Mouse (Mus musculus) megakaryocyte, embryonic 14.5 days (primary cell): ENCODE results near the gene Ehd2. TPM values are rescaled to one million over a fixed set of nuclear protein-coding genes. Genes with fewer than 3 reads are reported as not detected.
A peak's percentile ranks its signal among the peaks of the same experiment; 100 is the strongest.

Experiments
- H3K27me3 ChIP-seq: replicated peaks from 2 replicates; pipeline ENCODE3; 2012; ENCODE audit warnings: inconsistent platforms
- H3K36me3 ChIP-seq: replicated peaks from 2 replicates; pipeline ENCODE3; 2012; ENCODE audit warnings: low read length, inconsistent platforms, mixed read lengths
- H3K4me1 ChIP-seq: 2 replicates; pipeline ENCODE4 v1.6.1; 2012; ENCODE audit warnings: inconsistent platforms
- H3K4me3 ChIP-seq: replicated peaks from 2 replicates; pipeline ENCODE3; 2012; ENCODE audit warnings: moderate library complexity, mild to moderate bottlenecking, inconsistent platforms
- H3K9me3 ChIP-seq: 2 replicates; pipeline ENCODE4 v1.6.1; 2012; ENCODE audit warnings: inconsistent platforms
- FLI1 ChIP-seq: IDR thresholded peaks from 2 replicates; pipeline ENCODE4 v1.6.1; 2012; ENCODE audit warnings: low read length, inconsistent platforms, mixed read lengths
- GATA1 ChIP-seq: IDR thresholded peaks from 3 replicates; pipeline ENCODE4 v1.6.1; 2012; ENCODE audit warnings: mixed read lengths, low read length, inconsistent platforms, borderline replicate concordance
- polyA plus RNA-seq: library from polyadenylated mRNA; stranded (reverse); fragments of >175 nt; gene quantifications from 2 replicates; pipeline ENCODE4 v1.2.3, GENCODE M21; 2012; ENCODE audit warnings: low replicate concordance; ENCODE audit not compliant: insufficient read depth

The Ehd2 gene
- polyA plus RNA-seq, 1 experiment = 0.93 TPM

- TF ChIP-seq GATA1 = no peak
- no peak for TF ChIP-seq FLI1
- H3K4me1 ChIP-seq = peaks cover 87% of the 10 kb centered on the region
Measured at GRCm38 (mm10) chr7:16004177-16004856, 37.0 kb upstream of the Ehd2 start.

DNA sequence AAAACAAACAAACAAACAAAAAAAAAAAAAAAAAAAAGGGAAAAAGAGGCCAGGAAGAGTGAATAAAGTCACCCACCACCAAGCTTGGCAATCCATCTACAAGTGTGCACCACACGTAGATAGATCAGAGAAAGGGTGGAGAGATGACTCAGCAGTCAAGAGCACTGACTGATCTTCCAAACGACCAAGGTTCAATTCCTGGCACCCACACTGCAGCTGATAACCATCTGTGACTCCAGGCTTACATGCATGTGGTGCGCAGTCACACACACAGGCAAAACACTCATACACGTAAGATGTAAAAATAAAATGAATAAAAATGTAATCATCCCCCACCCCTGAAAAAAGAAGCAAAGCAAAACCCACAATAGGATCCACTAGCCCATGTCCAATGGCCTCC lies 35.7 kb upstream of the Ehd2 start:
- TF ChIP-seq FLI1 (no peak), GATA1 (no peak)
- no peaks in the 10 kb centered on the region for H3K27me3 ChIP-seq
- H3K4me1 ChIP-seq = peaks cover 80% of the 10 kb centered on the region
- H3K9me3 ChIP-seq = no peaks in the 10 kb centered on the region
- no peak overlapping the region for H3K4me3 ChIP-seq
- peaks cover 81% of the 10 kb centered on the region for H3K36me3 ChIP-seq

More at GRCm38 (mm10) chr7:16004177-16004856, 37.0 kb upstream of the Ehd2 start:
- H3K36me3 ChIP-seq = peaks cover 80% of the 10 kb centered on the region
- no peaks in the 10 kb centered on the region for H3K27me3 ChIP-seq
- no peaks in the 10 kb centered on the region for H3K9me3 ChIP-seq
- H3K4me3 ChIP-seq = no peak overlapping the region

DNA sequence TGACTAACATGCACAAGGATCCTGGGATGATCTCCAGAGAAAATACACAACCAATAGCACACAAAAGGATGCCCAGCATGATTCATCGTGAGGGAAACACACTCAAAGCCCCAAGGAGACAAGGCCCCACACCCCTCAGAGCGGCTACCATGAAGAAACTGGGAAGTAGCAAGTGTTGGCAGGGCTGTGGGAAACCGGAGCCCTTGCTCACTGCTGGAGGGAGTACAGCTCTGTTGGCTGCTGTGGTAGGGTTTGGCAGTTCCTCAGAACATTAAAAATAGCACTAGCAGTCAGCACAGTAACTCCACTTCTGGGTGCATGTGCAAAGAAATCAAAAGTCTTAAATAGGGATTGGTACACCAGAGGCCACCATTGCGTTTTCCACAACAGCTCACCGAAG lies 34.8 kb upstream of the Ehd2 start:
- no peaks in the 10 kb centered on the region for H3K9me3 ChIP-seq
- H3K36me3 ChIP-seq = peaks cover 81% of the 10 kb centered on the region
- H3K4me1 ChIP-seq = peaks cover 82% of the 10 kb centered on the region
- TF ChIP-seq FLI1 (no peak), GATA1 (no peak)
- no peaks in the 10 kb centered on the region for H3K27me3 ChIP-seq
- no peak overlapping the region for H3K4me3 ChIP-seq

- no peak overlapping the region for H3K4me3 ChIP-seq
- peaks cover 81% of the 10 kb centered on the region for H3K36me3 ChIP-seq
- TF ChIP-seq GATA1 = no peak
- TF ChIP-seq FLI1 = no peak
- no peaks in the 10 kb centered on the region for H3K9me3 ChIP-seq
- no peaks in the 10 kb centered on the region for H3K27me3 ChIP-seq
- H3K4me1 ChIP-seq = peaks cover 78% of the 10 kb centered on the region
Measured at GRCm38 (mm10) chr7:16001691-16002090, 34.3 kb upstream of the Ehd2 start.

DNA sequence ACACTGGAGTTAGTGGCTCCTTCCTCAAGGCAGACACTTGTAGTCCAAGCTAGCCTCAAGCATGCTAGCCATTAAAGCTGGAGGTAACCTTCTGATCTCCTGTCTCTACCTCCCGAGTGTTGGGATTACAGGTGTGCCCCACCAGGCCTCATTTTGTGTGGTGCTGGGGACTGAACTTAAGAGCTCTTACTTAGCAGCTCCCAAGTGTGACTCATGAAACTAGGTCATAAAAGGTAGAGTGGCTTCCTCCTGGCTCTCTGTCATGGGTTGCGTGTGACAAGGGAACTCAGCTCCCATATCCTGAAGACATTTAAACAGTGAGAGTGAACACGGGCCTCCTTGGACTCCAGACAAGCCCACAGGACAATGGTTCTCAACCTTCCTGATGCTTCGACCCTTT lies 26.4 kb upstream of the Ehd2 start:
- Histone ChIP-seq H3K27me3 (no peaks in the 10 kb centered on the region), H3K36me3 (peaks cover 92% of the 10 kb centered on the region), H3K4me1 (peaks cover 45% of the 10 kb centered on the region), H3K9me3 (no peaks in the 10 kb centered on the region), H3K4me3 (no peak overlapping the region)
- TF ChIP-seq GATA1 (no peak), FLI1 (no peak)

- H3K4me1 ChIP-seq = peaks cover 47% of the 10 kb centered on the region
- peak overlapping the region; percentile 3 for H3K4me3 ChIP-seq
- H3K9me3 ChIP-seq = no peaks in the 10 kb centered on the region
- TF ChIP-seq FLI1 = no peak
- TF ChIP-seq GATA1 = no peak
- no peaks in the 10 kb centered on the region for H3K27me3 ChIP-seq
- H3K36me3 ChIP-seq = peaks cover 96% of the 10 kb centered on the region
Measured at GRCm38 (mm10) chr7:15993152-15993551, 25.8 kb upstream of the Ehd2 start.

- Histone ChIP-seq H3K4me1 (peaks cover 49% of the 10 kb centered on the region), H3K4me3 (no peak overlapping the region), H3K27me3 (no peaks in the 10 kb centered on the region), H3K9me3 (no peaks in the 10 kb centered on the region), H3K36me3 (peaks cover 96% of the 10 kb centered on the region)
- no peak for TF ChIP-seq FLI1
- TF ChIP-seq GATA1 = no peak
Measured at GRCm38 (mm10) chr7:15991764-15992163, 24.4 kb upstream of the Ehd2 start.

DNA sequence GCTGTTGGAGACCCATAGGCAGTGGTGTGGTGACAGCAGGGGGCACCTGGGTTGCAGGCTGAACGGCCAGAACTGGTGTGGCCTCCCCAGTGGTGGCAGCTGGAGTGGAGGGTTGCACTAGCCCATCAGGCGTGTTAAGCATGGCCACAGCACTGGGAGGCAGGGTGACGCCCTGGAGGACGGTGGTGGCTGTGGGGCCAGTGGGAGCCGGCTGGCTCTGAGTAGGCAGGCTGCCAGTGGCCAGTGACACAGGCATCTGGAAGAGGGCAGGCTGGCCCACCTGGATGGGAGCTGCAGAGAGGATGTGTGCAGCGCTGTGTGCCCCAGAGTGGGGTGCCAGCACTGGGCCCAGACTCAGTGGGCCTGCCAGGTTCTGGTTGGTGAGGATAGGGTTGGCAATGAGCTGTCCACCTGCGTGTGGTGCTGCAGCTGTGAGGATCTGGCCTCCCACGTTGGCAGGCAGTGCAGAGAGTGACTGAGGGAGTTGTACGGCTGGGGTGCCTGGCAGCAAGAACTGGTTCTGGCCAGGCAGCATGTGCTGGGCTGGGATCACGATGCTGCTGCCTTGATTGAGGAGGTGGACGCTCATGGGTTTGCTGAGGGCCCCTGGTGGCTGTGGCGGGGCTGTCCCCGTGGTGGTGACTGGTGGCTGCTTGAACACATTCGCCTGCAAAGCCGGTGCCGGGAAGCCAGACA lies 20.4 kb upstream of the Ehd2 start:
- Histone ChIP-seq H3K36me3 (peaks cover 95% of the 10 kb centered on the region), H3K4me3 (no peak overlapping the region), H3K4me1 (peaks cover 62% of the 10 kb centered on the region), H3K9me3 (no peaks in the 10 kb centered on the region), H3K27me3 (no peaks in the 10 kb centered on the region)
- no peak for TF ChIP-seq GATA1
- no peak for TF ChIP-seq FLI1

DNA sequence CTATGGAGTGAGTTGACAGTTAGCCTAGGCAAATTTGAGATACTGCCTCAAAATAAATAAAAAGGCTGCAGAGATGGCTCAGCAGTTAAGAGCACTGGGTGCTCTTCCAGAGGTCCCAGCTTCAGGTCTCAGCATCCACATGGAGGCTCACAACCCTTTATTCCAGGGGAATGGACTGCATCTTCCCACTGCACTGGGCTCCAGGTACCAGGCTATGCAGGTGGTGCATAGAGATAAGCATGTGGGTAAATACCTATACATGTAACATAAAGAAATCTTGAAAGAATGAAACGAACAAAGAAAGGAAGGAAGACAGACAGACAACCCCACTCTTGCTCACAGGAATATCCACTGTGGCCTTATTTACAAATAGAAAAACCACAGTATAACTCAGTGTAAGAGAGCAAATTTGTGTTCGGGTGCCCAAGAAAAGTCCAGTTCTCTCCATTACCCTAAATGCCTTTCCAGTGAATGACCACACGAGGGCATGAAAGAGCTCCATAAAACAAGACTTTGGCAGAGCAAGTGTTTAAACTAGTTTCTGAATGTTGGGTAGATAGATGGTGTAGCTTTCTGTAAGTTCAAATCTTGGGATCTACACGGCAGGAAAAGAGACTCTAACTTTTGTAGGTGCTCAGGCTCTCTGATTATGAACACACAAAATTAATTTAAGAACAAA lies 15.5 kb upstream of the Ehd2 start:
- Histone ChIP-seq H3K36me3 (peaks cover 98% of the 10 kb centered on the region), H3K4me1 (peaks cover 56% of the 10 kb centered on the region), H3K9me3 (no peaks in the 10 kb centered on the region), H3K4me3 (no peak overlapping the region), H3K27me3 (no peaks in the 10 kb centered on the region)
- TF ChIP-seq FLI1 (no peak), GATA1 (no peak)

DNA sequence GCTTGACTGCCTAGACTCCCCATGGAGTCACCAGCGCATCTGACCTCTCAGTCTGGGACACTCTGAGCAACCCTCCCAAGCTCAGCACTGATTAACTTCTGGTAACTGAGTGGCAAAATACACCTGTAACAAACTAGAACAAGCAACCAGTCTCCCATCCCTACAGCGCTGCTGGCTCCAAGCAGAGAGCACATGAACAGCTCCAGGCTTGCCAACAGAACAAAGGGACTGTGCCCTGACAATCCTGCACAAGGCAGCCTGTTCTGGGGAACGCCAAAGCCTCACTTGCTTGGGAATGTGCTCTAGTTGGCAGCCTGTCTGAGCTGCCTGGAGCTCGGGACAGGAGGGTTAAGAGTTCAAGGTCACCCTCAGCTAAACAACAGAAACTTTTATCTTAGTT lies 14.2 kb upstream of the Ehd2 start:
- H3K27me3 ChIP-seq = no peaks in the 10 kb centered on the region
- TF ChIP-seq FLI1 (no peak), GATA1 (no peak)
- H3K36me3 ChIP-seq = peaks cover 98% of the 10 kb centered on the region
- peaks cover 53% of the 10 kb centered on the region for H3K4me1 ChIP-seq
- no peaks in the 10 kb centered on the region for H3K9me3 ChIP-seq
- no peak overlapping the region for H3K4me3 ChIP-seq
